Mouse (Mus musculus) cortical plate, adult 2 months (tissue): ENCODE results near the gene B3gnt2.

Experiments
- CTCF ChIP-seq: fragments of 200-500 bp; IDR thresholded peaks from 2 replicates; pipeline ENCODE4 v1.5.1; 2011; ENCODE audit warnings: mild to moderate bottlenecking, control low read depth, low read length; ENCODE audit not compliant: insufficient read depth; ENCODE audit errors: extremely low read depth
- POLR2A ChIP-seq: fragments of 200-500 bp; IDR thresholded peaks from 2 replicates; pipeline ENCODE4 v1.6.1; 2011; ENCODE audit warnings: mild to moderate bottlenecking, low read length, control low read depth; ENCODE audit not compliant: insufficient read depth; ENCODE audit errors: extremely low read depth

- TF ChIP-seq CTCF (no peak), POLR2A (no peak)
Measured at GRCm38 (mm10) chr11:22794734-22795133, 66.0 kb downstream of the B3gnt2 start.
